Mouse (Mus musculus): ENCODE results near the gene Irs2.

GRCm38 (mm10) chr8:11008379-11008775 is at the start of gene Irs2:
- TF ChIP-seq CTCF (IDR thresholded peaks at IDR 0.05; ENCODE audit: low read depth, low read length) (no peak), POLR2A (IDR thresholded peaks at IDR 0.05; ENCODE audit: borderline replicate concordance, low read depth, low read length) (no peak)

Measured in bone marrow macrophage, adult 2 months (primary cell).